Mouse (Mus musculus) C2C12 (cell line): Measurements from ENCODE around the gene Traip.

Source experiments
- CTCF ChIP-seq: IDR thresholded peaks from one replicate; pipeline ENCODE4 v1.5.1; 2011; ENCODE audit not compliant: control insufficient read depth, insufficient read depth, insufficient read length
- MAX ChIP-seq: IDR thresholded peaks from one replicate; pipeline ENCODE4 v1.6.1; 2011; ENCODE audit warnings: mild to moderate bottlenecking, control low read depth
- MYOD1 ChIP-seq: IDR thresholded peaks from one replicate; pipeline ENCODE4 v1.6.1; 2011; ENCODE audit warnings: low read depth; ENCODE audit not compliant: control insufficient read depth, insufficient read length
- USF1 ChIP-seq: IDR thresholded peaks from one replicate; pipeline ENCODE4 v1.6.1; 2011; ENCODE audit warnings: low read depth, mild to moderate bottlenecking, control low read depth, moderate library complexity

DNA sequence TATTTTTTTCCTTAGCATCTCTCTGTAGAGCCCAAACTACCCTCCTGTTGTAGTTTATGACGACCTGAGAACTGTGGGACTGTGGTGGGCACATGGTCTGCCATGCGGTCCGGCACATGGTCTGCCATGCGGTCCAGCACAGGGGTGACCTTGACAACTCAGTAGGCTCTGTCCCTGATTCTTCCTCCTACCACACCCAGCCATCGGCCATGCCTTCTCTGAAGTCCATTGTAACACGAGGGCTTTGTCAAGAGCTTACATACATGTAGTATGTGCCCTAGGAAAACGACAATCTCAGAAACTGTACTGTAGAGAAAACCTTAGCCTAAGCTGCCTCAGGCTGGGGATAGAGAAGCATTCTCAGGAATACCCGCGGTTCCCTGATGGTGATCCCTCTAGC is 14.7 kb downstream of the Traip start:
- TF ChIP-seq CTCF (no peak), USF1 (no peak), MYOD1 (no peak), MAX (no peak)
